Mouse (Mus musculus): ENCODE data around the gene Ing5. TPM values are rescaled to one million over a fixed set of nuclear protein-coding genes. Genes with fewer than 3 reads are reported as not detected.

The Ing5 gene
- polyA plus RNA-seq, 1 experiment from 2014 or later: 9.3 TPM

- no peak overlapping the region for H3K4me3 ChIP-seq (replicated peaks; ENCODE audit: low read length)
- no peak overlapping the region for H3K4me2 ChIP-seq (replicated peaks)
- ATAC-seq (ENCODE audit: low FRiP score): no peak
Measured at GRCm38 (mm10) chr1:93805221-93805951, 1.6 kb downstream of the Ing5 start.

GRCm38 (mm10) chr1:93808871-93809270, 5.1 kb downstream of the Ing5 start:
- no peaks in the 10 kb centered on the region for H3K9me3 ChIP-seq (ENCODE audit: control insufficient read depth, low read length)
- H3K4me2 ChIP-seq (replicated peaks): no peak overlapping the region
- no peak overlapping the region for H3K9ac ChIP-seq
- peaks cover 61% of the 10 kb centered on the region for H3K36me3 ChIP-seq (replicated peaks; ENCODE audit: control insufficient read depth, insufficient read depth)
- no peak overlapping the region for H3K27ac ChIP-seq
- WGBS: 95% methylated on average over 4 of the region's 4 CpGs
- DNase-seq (ENCODE audit: low spot score) (no peak), ATAC-seq (ENCODE audit: low FRiP score) (no peak)
- no peak overlapping the region for H3K4me3 ChIP-seq (replicated peaks; ENCODE audit: low read length)
- no peaks in the 10 kb centered on the region for H3K27me3 ChIP-seq (ENCODE audit: control insufficient read depth, insufficient read depth, low read length)
- H3K4me1 ChIP-seq (replicated peaks; ENCODE audit: control insufficient read depth, insufficient read depth, low read length): peaks cover 8% of the 10 kb centered on the region; the same call in 1 of the 2 replicates

More at GRCm38 (mm10) chr1:93805221-93805951, 1.6 kb downstream of the Ing5 start:
- H3K27ac ChIP-seq: no peak overlapping the region
- H3K9ac ChIP-seq: no peak overlapping the region
- H3K9me3 ChIP-seq (ENCODE audit: control insufficient read depth, low read length): no peaks in the 10 kb centered on the region
- H3K36me3 ChIP-seq (replicated peaks; ENCODE audit: control insufficient read depth, insufficient read depth): peaks cover 35% of the 10 kb centered on the region
- H3K4me1 ChIP-seq (replicated peaks; ENCODE audit: control insufficient read depth, insufficient read depth, low read length): peaks cover 18% of the 10 kb centered on the region
- 79% methylated on average over 5 of the region's 5 CpGs for WGBS
- H3K27me3 ChIP-seq (ENCODE audit: control insufficient read depth, insufficient read depth, low read length): no peaks in the 10 kb centered on the region
- DNase-seq (ENCODE audit: low spot score): no peak

GRCm38 (mm10) chr1:93810011-93810410, 6.2 kb downstream of the Ing5 start:
- over 99% methylated on average over 3 of the region's 3 CpGs for WGBS
- H3K9ac ChIP-seq: no peak overlapping the region
- no peak overlapping the region for H3K4me3 ChIP-seq (replicated peaks; ENCODE audit: low read length)
- H3K9me3 ChIP-seq (ENCODE audit: control insufficient read depth, low read length): no peaks in the 10 kb centered on the region
- H3K36me3 ChIP-seq (replicated peaks; ENCODE audit: control insufficient read depth, insufficient read depth): peaks cover 73% of the 10 kb centered on the region
- H3K4me1 ChIP-seq (replicated peaks; ENCODE audit: control insufficient read depth, insufficient read depth, low read length): 0 out of 2 replicates have a peak, but pooled peaks cover under 1% of the 10 kb centered on the region
- H3K4me2 ChIP-seq (replicated peaks): no peak overlapping the region
- DNase-seq (ENCODE audit: low spot score) (no peak), ATAC-seq (ENCODE audit: low FRiP score) (no peak)
- no peak overlapping the region for H3K27ac ChIP-seq
- no peaks in the 10 kb centered on the region for H3K27me3 ChIP-seq (ENCODE audit: control insufficient read depth, insufficient read depth, low read length)

- Histone ChIP-seq H3K4me2 (replicated peaks) (no peak overlapping the region), H3K27me3 (ENCODE audit: control insufficient read depth, insufficient read depth, low read length) (no peaks in the 10 kb centered on the region), H3K9me3 (ENCODE audit: control insufficient read depth, low read length) (no peaks in the 10 kb centered on the region), H3K27ac (no peak overlapping the region), H3K9ac (no peak overlapping the region), H3K36me3 (replicated peaks; ENCODE audit: control insufficient read depth, insufficient read depth) (peaks cover 87% of the 10 kb centered on the region), H3K4me3 (replicated peaks; ENCODE audit: low read length) (no peak overlapping the region), H3K4me1 (replicated peaks; ENCODE audit: control insufficient read depth, insufficient read depth, low read length) (no peaks in the 10 kb centered on the region)
- ATAC-seq (ENCODE audit: low FRiP score) (no peak), DNase-seq (ENCODE audit: low spot score) (no peak)
- WGBS: 93% methylated on average over 8 of the region's 8 CpGs
Measured at GRCm38 (mm10) chr1:93811495-93812039, 7.8 kb downstream of the Ing5 start.

GRCm38 (mm10) chr1:93817823-93818532, 14.2 kb downstream of the Ing5 start:
- no peaks in the 10 kb centered on the region for H3K27me3 ChIP-seq (ENCODE audit: control insufficient read depth, insufficient read depth, low read length)
- 94% methylated on average over 8 of the region's 8 CpGs for WGBS
- H3K36me3 ChIP-seq (replicated peaks; ENCODE audit: control insufficient read depth, insufficient read depth): peaks cover 87% of the 10 kb centered on the region
- no peaks in the 10 kb centered on the region for H3K9me3 ChIP-seq (ENCODE audit: control insufficient read depth, low read length)
- no peak overlapping the region for H3K4me2 ChIP-seq (replicated peaks)
- no peaks in the 10 kb centered on the region for H3K4me1 ChIP-seq (replicated peaks; ENCODE audit: control insufficient read depth, insufficient read depth, low read length)
- H3K27ac ChIP-seq: no peak overlapping the region
- no peak for DNase-seq (ENCODE audit: low spot score)
- no peak for ATAC-seq (ENCODE audit: low FRiP score)
- H3K4me3 ChIP-seq (replicated peaks; ENCODE audit: low read length): no peak overlapping the region
- no peak overlapping the region for H3K9ac ChIP-seq

- H3K4me1 ChIP-seq (replicated peaks; ENCODE audit: control insufficient read depth, insufficient read depth, low read length): no peaks in the 10 kb centered on the region
- H3K9ac ChIP-seq: no peak overlapping the region
- H3K9me3 ChIP-seq (ENCODE audit: control insufficient read depth, low read length): no peaks in the 10 kb centered on the region
- DNase-seq (ENCODE audit: low spot score) (no peak), ATAC-seq (ENCODE audit: low FRiP score) (no peak)
- no peak overlapping the region for H3K4me3 ChIP-seq (replicated peaks; ENCODE audit: low read length)
- H3K36me3 ChIP-seq (replicated peaks; ENCODE audit: control insufficient read depth, insufficient read depth): peaks cover 80% of the 10 kb centered on the region
- H3K4me2 ChIP-seq (replicated peaks): no peak overlapping the region
- H3K27me3 ChIP-seq (ENCODE audit: control insufficient read depth, insufficient read depth, low read length): no peaks in the 10 kb centered on the region
- H3K27ac ChIP-seq: no peak overlapping the region
- 75% methylated on average over 7 of the region's 7 CpGs for WGBS
Measured at GRCm38 (mm10) chr1:93818722-93819121, 15.0 kb downstream of the Ing5 start.

- H3K4me2 ChIP-seq (replicated peaks): no peak overlapping the region
- no peak overlapping the region for H3K4me3 ChIP-seq (replicated peaks; ENCODE audit: low read length)
- 89% methylated on average over 3 of the region's 3 CpGs for WGBS
- no peak overlapping the region for H3K9ac ChIP-seq
- H3K4me1 ChIP-seq (replicated peaks; ENCODE audit: control insufficient read depth, insufficient read depth, low read length): peaks cover 13% of the 10 kb centered on the region
- no peak for ATAC-seq (ENCODE audit: low FRiP score)
- peaks cover 28% of the 10 kb centered on the region for H3K36me3 ChIP-seq (replicated peaks; ENCODE audit: control insufficient read depth, insufficient read depth)
- H3K27ac ChIP-seq: no peak overlapping the region
- DNase-seq (ENCODE audit: low spot score): no peak
- H3K27me3 ChIP-seq (ENCODE audit: control insufficient read depth, insufficient read depth, low read length): no peaks in the 10 kb centered on the region
- H3K9me3 ChIP-seq (ENCODE audit: control insufficient read depth, low read length): no peaks in the 10 kb centered on the region
Measured at GRCm38 (mm10) chr1:93823796-93824495, 20.2 kb downstream of the Ing5 start.

- peak within 1 kb of the TSS; percentile 43 for H3K4me3 ChIP-seq (replicated peaks; ENCODE audit: low read length)
- peaks cover 13% of the 10 kb centered on the region for H3K4me1 ChIP-seq (replicated peaks; ENCODE audit: control insufficient read depth, insufficient read depth, low read length)
- no peaks in the 10 kb centered on the region for H3K27me3 ChIP-seq (ENCODE audit: control insufficient read depth, insufficient read depth, low read length)
- WGBS: 9% methylated on average over 10 of the region's 10 CpGs
- peak within 1 kb of the TSS; percentile 71 for H3K9ac ChIP-seq
- H3K4me2 ChIP-seq (replicated peaks): peak within 1 kb of the TSS; percentile 92
- H3K27ac ChIP-seq: peak within 1 kb of the TSS; percentile 94
- DNase-seq (ENCODE audit: low spot score): no peak
- H3K9me3 ChIP-seq (ENCODE audit: control insufficient read depth, low read length): no peaks in the 10 kb centered on the region
- H3K36me3 ChIP-seq (replicated peaks; ENCODE audit: control insufficient read depth, insufficient read depth): peaks cover 21% of the 10 kb centered on the region
- ATAC-seq (ENCODE audit: low FRiP score): peak; percentile 3; the same call in 1 of the 2 replicates
Measured at GRCm38 (mm10) chr1:93824609-93825008, 20.8 kb downstream of the Ing5 start, which contains the start of gene D2hgdh. Gene D2hgdh, plus strand, starts transcription at chr1:93824909.
